Mouse (Mus musculus): ENCODE results near the gene Pigk.

- TF ChIP-seq TAL1 (IDR thresholded peaks at IDR 0.05; ENCODE audit: low read length) = no peak
- no peak for TF ChIP-seq GATA1 (IDR thresholded peaks at IDR 0.05; ENCODE audit: low read length)
Measured at GRCm38 (mm10) chr3:152896111-152896510, 182.2 kb downstream of the Pigk start.

All from erythroblast, embryonic 14.5 days (primary cell).